Mouse (Mus musculus): ENCODE measurements around the gene Adgrf1. TPM values are rescaled to one million over a fixed set of nuclear protein-coding genes. Genes with fewer than 3 reads are reported as not detected.

The Adgrf1 gene
- not detected for total RNA-seq (2021)

DNA sequence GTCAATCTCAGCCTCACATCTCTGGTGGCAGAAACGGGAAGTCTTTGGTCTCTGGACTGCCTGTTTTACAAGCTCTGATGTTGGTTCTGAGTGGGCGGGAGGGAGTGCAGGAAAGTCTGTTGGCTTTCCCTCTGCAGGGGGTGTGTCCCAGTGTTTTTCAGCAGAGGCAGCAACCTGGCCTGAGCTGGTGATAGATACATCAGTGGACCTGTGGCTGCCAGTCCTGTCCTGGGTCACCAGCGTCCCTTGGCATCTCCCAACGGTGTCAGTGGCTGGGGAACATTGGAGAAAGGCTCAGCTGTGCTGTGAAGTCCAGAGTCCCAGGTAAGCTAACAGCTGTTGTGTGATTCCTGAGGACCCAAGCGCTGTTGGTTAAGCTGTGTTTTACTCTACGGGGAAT lies at the start of gene Adgrf1:
Adgrf1 (plus strand) TSS at position 169 of the 400 bp plus-strand sequence.
- no peak for DNase-seq (ENCODE audit: low spot score in 2 of 2)
- intact Hi-C loops (cut with DNase I), result no loop called here

DNA sequence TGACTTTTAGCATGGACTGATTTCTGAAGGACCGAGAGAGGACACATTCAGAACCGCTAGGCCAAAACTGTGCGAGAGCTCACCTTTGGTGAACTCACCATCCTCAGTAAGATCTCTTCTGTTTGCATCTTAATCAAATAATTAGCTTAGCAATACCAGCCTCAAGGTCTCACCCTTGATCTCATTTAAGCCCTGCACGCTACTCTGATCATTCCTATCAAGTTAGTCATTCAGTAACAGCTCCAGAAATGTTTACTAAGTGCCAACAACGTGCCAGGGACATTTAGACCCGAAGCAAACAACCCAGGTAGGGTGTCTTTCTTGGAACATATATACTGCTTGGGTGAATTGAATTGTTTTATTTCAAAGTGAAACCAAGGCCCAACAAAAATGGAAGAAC lies 44.0 kb upstream of the Adgrf1 start:
- no peak for DNase-seq (ENCODE audit: low spot score in 2 of 2)
- intact Hi-C loops (cut with DNase I), result no loop called here

- intact Hi-C loops (cut with DNase I), result loop anchor here (1.0 to 10.0 kb wide), 2 partner anchors 155 to 214 kb away; partner anchors contain the start of gene Tnfrsf21
- DNase-seq (ENCODE audit: low spot score in 2 of 2), result peak; percentile 51 to 71
These were observed 40.3 kb upstream of the Adgrf1 start for GRCm38 (mm10) chr17:43229621-43230513.

DNA sequence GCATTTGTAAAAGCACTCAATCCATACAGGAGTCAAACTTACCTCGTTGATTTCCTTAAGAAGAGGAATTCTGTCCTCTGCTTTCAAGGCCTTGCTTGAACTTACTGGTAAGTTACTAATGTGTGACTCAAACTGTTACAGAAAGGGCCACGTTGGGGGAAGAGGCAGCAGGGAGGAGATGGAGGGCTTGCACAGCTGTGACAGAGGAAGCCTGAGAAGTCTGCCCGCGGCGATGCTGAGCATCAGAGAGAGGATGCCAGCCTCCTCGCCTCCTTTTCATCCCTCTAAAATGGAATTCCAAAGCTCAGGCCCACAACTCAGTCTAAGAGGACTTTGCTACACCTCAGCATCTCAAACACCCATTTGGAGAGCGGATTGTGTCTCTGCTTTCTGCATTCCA lies 39.3 kb upstream of the Adgrf1 start:
- intact Hi-C loops (cut with DNase I), result loop anchor here (1.0 to 10.0 kb wide), 2 partner anchors 156 to 215 kb away; partner anchors contain the start of gene Tnfrsf21
- DNase-seq (ENCODE audit: low spot score in 2 of 2), result no peak

DNA sequence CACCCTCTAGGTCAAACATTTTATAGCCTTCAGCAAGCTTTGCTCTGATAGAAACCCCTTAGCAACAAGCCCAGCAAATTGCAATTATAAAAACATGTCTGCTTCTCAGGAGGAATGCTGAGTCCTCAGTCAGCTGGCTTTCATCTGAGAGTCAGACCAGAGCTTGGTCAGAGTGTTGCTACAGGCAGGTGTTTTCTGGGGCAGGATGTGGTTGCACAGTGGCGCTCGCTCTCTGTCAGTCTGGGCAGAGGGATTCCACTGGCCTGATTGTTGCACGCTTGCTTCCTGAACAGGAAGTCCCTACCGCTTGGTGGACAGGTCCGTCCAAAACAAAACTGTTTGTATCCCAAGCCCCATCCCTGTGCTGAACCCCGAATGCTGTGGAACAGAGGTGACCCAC lies 37.4 kb upstream of the Adgrf1 start:
- intact Hi-C loops (cut with DNase I), result loop anchor here (10.0 kb wide), 1 partner anchor 158 kb away; no protein-coding TSS in a partner anchor
- DNase-seq (ENCODE audit: low spot score in 2 of 2), result no peak

- no peak for DNase-seq (ENCODE audit: low spot score in 2 of 2)
- intact Hi-C loops (cut with DNase I), result loop anchor here (10.0 kb wide), 1 partner anchor 162 kb away; no protein-coding TSS in a partner anchor
These were observed 33.4 kb upstream of the Adgrf1 start for GRCm38 (mm10) chr17:43236656-43237250.

DNA sequence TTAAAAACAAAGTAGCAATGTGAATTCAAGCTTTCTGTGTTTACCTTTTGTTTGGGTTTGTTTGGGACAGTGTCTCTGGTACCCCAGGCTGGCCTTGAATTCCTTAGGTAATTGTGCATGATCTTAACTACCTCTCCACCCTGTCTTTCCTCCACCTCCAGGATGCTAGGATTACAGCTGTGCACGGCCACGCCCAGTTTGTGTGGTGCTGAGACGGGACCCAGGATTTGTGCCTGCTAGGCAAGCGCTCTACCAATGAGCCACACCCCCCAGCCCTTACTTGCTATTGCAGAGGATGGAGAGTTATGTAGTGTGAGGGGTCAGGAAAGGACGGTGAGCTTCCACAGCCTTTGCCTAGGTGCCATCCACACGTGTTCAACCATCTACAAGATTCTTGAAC lies 31.1 kb upstream of the Adgrf1 start:
- intact Hi-C loops (cut with DNase I), result loop anchor here (10.0 kb wide), 1 partner anchor 164 kb away; no protein-coding TSS in a partner anchor
- no peak for DNase-seq (ENCODE audit: low spot score in 2 of 2)

DNA sequence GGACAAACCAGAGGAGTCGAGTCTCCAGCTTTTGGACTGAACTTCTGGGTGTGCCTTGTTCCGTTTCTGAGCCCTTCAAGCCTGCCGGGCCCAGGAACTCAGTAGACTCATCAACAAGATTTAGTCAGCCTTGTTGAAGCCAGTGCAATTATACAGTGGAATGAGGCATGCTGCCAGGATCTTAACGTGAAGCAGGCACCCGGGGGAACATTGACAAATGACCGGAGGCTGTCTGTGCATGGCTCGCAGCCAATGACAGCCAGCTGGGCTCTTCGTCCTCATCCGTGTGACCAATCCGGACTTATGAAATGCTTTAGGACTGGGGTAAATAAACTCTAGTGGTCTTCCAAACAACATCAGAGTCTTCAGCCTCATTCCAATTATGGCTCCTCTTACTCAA lies 29.0 kb upstream of the Adgrf1 start:
- DNase-seq (ENCODE audit: low spot score in 2 of 2), result peak; percentile 15 to 23
- intact Hi-C loops (cut with DNase I), result no loop called here

- DNase-seq (ENCODE audit: low spot score in 2 of 2), result no peak
- intact Hi-C loops (cut with DNase I), result no loop called here
These were observed 27.5 kb upstream of the Adgrf1 start for GRCm38 (mm10) chr17:43242609-43243008.

- DNase-seq (ENCODE audit: low spot score in 2 of 2), result no peak
- intact Hi-C loops (cut with DNase I), result no loop called here
These were observed 24.8 kb upstream of the Adgrf1 start for GRCm38 (mm10) chr17:43245364-43245763.

GRCm38 (mm10) chr17:43247245-43247644 lies 22.9 kb upstream of the Adgrf1 start:
- DNase-seq (ENCODE audit: low spot score in 2 of 2), result no peak
- intact Hi-C loops (cut with DNase I), result no loop called here

DNA sequence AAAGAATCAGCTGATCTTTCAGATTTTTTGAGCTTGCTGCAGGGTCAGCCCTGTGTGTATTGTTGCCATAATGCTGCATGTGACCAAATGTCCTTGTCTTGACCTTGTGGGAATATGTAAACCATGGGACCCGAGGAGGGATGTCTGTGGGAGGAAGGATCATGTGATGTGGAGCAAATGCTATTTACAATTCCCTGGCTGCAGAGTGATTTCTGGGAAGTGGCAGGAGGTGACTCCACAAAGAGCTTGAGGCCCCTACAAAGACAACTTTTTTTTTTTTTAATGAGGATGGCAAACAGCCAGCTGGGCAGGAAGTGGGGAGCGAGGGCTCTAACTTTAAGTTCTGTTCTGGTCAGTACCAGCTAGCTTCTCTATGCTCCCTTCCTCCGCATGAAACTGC lies 20.5 kb upstream of the Adgrf1 start:
- intact Hi-C loops (cut with DNase I), result no loop called here
- DNase-seq (ENCODE audit: low spot score in 2 of 2), result no peak

DNA sequence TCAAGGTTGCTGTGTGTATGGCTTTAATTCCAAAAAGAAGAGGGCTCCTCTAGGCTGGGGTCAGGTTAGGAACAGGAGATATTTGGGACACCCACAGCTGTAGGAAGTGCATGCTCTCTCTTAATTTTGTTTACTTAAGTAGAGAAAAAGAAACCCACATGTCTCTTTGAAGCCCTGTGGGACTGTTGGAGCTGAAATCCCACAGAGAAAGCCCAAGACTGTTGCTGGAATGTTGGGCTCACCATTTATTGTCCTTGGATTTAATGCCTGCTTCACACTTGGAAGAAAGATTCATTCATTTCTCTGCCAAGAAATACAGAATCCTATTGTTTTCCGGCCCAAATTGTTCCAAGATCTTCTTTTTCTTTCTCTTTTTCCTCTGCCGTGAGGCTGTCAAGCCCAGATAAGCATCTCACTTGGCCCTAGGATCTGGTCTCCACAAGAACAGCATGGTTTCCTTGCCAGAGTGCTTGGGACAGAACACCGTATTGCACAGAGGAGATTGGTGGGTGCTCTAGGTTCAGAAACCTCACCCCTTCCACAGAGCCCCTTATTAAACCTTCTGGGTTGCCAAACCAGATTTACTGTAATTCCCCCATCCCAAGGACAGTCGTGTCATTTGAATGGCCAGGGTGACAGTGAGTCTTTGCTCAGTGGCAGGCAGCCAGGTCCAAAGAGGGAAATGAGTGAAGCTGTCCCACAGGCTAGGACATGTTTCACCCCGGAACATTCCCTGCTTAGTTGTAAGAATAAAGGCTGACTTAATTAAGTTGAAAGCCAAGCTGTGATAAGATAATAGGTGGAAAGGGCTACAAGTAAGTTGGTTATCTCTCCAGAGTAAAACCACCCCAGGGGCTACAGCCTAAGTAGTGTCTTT lies 18.6 kb upstream of the Adgrf1 start:
- intact Hi-C loops (cut with DNase I), result no loop called here
- DNase-seq (ENCODE audit: low spot score in 2 of 2), result no peak

DNA sequence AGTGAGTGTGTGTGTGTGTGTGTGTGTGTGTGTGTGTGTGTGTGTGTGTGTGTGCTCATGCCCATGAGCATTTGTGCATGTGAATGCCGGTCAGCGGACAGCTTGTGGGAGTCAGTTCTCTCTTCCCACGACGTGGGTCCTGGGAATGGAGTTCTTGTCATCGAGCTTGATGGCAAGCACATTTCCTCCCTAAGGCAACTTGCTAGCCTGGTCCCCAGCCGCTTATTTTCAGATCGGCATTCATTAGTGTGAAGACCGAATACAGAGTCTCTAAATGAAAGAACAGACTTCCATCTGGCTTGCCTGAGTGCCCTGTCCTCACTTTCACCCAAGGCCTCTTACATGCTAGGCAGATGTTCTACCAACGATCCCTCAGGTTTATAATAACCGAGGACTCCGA lies 17.3 kb upstream of the Adgrf1 start:
- intact Hi-C loops (cut with DNase I), result no loop called here
- no peak for DNase-seq (ENCODE audit: low spot score in 2 of 2)

DNA sequence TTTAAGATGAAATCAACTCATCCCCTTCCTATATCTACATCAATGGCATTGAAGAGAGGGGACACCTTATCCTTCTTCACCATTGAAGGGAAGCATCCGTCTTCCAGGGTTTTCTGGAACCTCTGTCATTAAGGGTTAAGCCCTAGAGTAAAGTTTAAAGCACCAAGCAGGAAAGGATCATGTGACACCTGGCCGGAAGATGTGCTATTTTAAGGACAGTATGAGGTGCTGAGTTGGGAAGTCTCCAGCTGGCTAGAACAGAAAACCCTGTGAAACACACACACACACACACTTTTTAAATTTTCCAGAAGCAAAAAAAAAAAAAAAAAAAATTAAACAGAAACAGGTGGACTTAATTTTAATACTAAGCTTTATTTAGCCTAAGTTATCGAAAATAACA lies 15.9 kb upstream of the Adgrf1 start:
- intact Hi-C loops (cut with DNase I), result no loop called here
- DNase-seq (ENCODE audit: low spot score in 2 of 2), result no peak

- intact Hi-C loops (cut with DNase I), result no loop called here
- DNase-seq (ENCODE audit: low spot score in 2 of 2), result no peak
These were observed 13.5 kb upstream of the Adgrf1 start for GRCm38 (mm10) chr17:43256536-43257135.

DNA sequence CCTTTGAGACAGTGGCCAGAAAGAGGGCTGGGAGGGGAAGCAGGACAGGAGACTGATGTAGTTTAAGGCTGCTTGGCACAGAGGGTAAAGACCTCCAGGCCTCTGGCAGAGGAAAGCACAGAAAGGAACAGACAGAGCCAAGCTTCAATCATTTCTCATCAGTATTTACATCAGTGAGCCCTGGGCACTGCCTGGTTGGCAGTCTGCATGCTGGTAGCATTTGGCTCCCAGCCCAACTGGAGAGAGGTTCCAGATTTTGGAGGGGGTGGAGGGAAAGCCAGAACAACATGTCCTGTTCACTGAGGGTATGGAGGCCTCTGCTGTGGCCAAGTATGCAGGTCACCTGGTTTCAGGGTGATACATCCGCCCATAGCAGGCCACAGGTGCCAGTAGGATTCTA lies 12.4 kb upstream of the Adgrf1 start:
- no peak for DNase-seq (ENCODE audit: low spot score in 2 of 2)
- intact Hi-C loops (cut with DNase I), result no loop called here

DNA sequence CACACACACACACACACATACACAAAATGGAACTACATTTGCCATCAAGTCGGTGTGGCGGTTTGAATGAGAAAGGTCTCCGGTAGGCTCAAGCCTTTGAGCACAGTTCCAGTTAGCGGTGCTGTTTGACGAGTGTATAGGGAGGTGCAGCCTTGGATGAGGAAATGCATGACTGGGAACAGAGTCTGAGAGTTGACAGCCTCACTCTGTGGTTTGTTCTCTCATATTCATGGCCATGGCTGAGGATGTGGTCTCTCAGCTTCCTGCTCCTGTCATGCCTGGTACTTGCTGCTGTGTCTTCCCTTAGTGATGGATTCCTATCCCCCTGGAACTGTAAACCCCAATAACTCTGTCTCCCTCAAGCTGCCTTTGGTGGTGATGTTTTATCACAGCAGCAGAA lies 8.2 kb upstream of the Adgrf1 start:
- no peak for DNase-seq (ENCODE audit: low spot score in 2 of 2)
- intact Hi-C loops (cut with DNase I), result no loop called here

DNA sequence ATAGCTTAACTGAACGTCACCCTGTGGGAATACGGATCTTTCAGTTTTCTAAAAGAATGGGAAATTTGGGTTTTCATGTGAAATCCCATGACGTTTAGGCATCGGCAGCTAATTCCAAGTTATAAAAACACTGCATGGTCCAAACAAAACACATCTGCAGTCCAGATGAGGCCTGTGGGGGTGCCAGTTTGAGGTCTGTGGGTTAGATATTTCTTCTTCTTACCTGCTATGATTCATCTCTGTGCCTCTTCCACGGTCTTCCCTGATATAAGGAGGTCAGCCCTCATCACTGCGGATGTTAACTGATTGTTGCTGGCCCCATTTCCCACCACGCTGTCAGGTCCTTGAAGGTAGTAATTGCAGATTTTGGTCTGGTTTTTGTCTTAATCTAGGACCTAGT lies 5.4 kb upstream of the Adgrf1 start:
- intact Hi-C loops (cut with DNase I), result loop anchor here (1.0 to 5.0 kb wide), 3 partner anchors 194 to 346 kb away; no protein-coding TSS in a partner anchor
- DNase-seq (ENCODE audit: low spot score in 2 of 2), result no peak
